Mouse (Mus musculus): Measurements from ENCODE around the gene Mgat5. TPM values are rescaled to one million over a fixed set of nuclear protein-coding genes. Genes with fewer than 3 reads are reported as not detected.

Mgat5 gene
- polyA plus RNA-seq, 1 experiment from 2014 or later: 13.1 TPM

- no peaks in the 10 kb centered on the region for H3K4me1 ChIP-seq (ENCODE audit: control insufficient read depth, insufficient read depth, low read depth, low read length)
- no peaks in the 10 kb centered on the region for H3K9me3 ChIP-seq (ENCODE audit: control insufficient read depth, low read length)
- no peak for ATAC-seq
- H3K4me3 ChIP-seq (ENCODE audit: low read length): no peak overlapping the region
- H3K36me3 ChIP-seq (ENCODE audit: control insufficient read depth, insufficient read depth, low read length): no peaks in the 10 kb centered on the region
- H3K9ac ChIP-seq (ENCODE audit: low read depth, low read length): no peak overlapping the region
- no peak overlapping the region for H3K27ac ChIP-seq (ENCODE audit: low read depth, low read length)
- no peaks in the 10 kb centered on the region for H3K27me3 ChIP-seq (replicated peaks; ENCODE audit: control insufficient read depth, insufficient read depth, low read length)
- WGBS: 90% methylated on average over 2 of the region's 2 CpGs
- no peak overlapping the region for H3K4me2 ChIP-seq (ENCODE audit: low read length)
These were observed 24.2 kb downstream of the Mgat5 start for GRCm38 (mm10) chr1:127229011-127229410.

GRCm38 (mm10) chr1:127230468-127230867 is 25.7 kb downstream of the Mgat5 start:
- 83% methylated on average over 2 of the region's 2 CpGs for WGBS
- no peak for ATAC-seq
- no peaks in the 10 kb centered on the region for H3K36me3 ChIP-seq (ENCODE audit: control insufficient read depth, insufficient read depth, low read length)

GRCm38 (mm10) chr1:127233191-127233651 is 28.4 kb downstream of the Mgat5 start:
- Histone ChIP-seq H3K4me3 (ENCODE audit: low read length) (no peak overlapping the region), H3K27me3 (replicated peaks; ENCODE audit: control insufficient read depth, insufficient read depth, low read length) (no peaks in the 10 kb centered on the region), H3K9ac (ENCODE audit: low read depth, low read length) (no peak overlapping the region), H3K4me1 (ENCODE audit: control insufficient read depth, insufficient read depth, low read depth, low read length) (peaks cover 4% of the 10 kb centered on the region), H3K9me3 (ENCODE audit: control insufficient read depth, low read length) (no peaks in the 10 kb centered on the region), H3K27ac (ENCODE audit: low read depth, low read length) (no peak overlapping the region), H3K36me3 (ENCODE audit: control insufficient read depth, insufficient read depth, low read length) (no peaks in the 10 kb centered on the region), H3K4me2 (ENCODE audit: low read length) (no peak overlapping the region)
- 77% methylated on average over 4 of the region's 4 CpGs for WGBS
- no peak for ATAC-seq

More at GRCm38 (mm10) chr1:127230468-127230867, 25.7 kb downstream of the Mgat5 start:
- H3K27me3 ChIP-seq (replicated peaks; ENCODE audit: control insufficient read depth, insufficient read depth, low read length): no peaks in the 10 kb centered on the region
- H3K4me3 ChIP-seq (ENCODE audit: low read length): no peak overlapping the region
- no peak overlapping the region for H3K27ac ChIP-seq (ENCODE audit: low read depth, low read length)
- H3K4me2 ChIP-seq (ENCODE audit: low read length): no peak overlapping the region
- H3K9ac ChIP-seq (ENCODE audit: low read depth, low read length): no peak overlapping the region
- H3K9me3 ChIP-seq (ENCODE audit: control insufficient read depth, low read length): no peaks in the 10 kb centered on the region
- H3K4me1 ChIP-seq (ENCODE audit: control insufficient read depth, insufficient read depth, low read depth, low read length): peaks cover 4% of the 10 kb centered on the region; the same call in 1 of the 2 replicates

- no peaks in the 10 kb centered on the region for H3K27me3 ChIP-seq (replicated peaks; ENCODE audit: control insufficient read depth, insufficient read depth, low read length)
- no peak overlapping the region for H3K4me3 ChIP-seq (ENCODE audit: low read length)
- no peak overlapping the region for H3K4me2 ChIP-seq (ENCODE audit: low read length)
- H3K9me3 ChIP-seq (ENCODE audit: control insufficient read depth, low read length): no peaks in the 10 kb centered on the region
- peaks cover 12% of the 10 kb centered on the region for H3K4me1 ChIP-seq (ENCODE audit: control insufficient read depth, insufficient read depth, low read depth, low read length)
- no peak for ATAC-seq
- H3K27ac ChIP-seq (ENCODE audit: low read depth, low read length): no peak overlapping the region
- no peaks in the 10 kb centered on the region for H3K36me3 ChIP-seq (ENCODE audit: control insufficient read depth, insufficient read depth, low read length)
- H3K9ac ChIP-seq (ENCODE audit: low read depth, low read length): no peak overlapping the region
- 80% methylated on average over 4 of the region's 4 CpGs for WGBS
These were observed 30.3 kb downstream of the Mgat5 start for GRCm38 (mm10) chr1:127235157-127235556.

GRCm38 (mm10) chr1:127236396-127236795 is 31.6 kb downstream of the Mgat5 start:
- no peak overlapping the region for H3K4me2 ChIP-seq (ENCODE audit: low read length)
- ATAC-seq: no peak
- peaks cover 12% of the 10 kb centered on the region for H3K4me1 ChIP-seq (ENCODE audit: control insufficient read depth, insufficient read depth, low read depth, low read length)
- H3K9ac ChIP-seq (ENCODE audit: low read depth, low read length): no peak overlapping the region
- no peaks in the 10 kb centered on the region for H3K9me3 ChIP-seq (ENCODE audit: control insufficient read depth, low read length)
- WGBS: 71% methylated on average over 8 of the region's 8 CpGs
- no peaks in the 10 kb centered on the region for H3K36me3 ChIP-seq (ENCODE audit: control insufficient read depth, insufficient read depth, low read length)
- no peaks in the 10 kb centered on the region for H3K27me3 ChIP-seq (replicated peaks; ENCODE audit: control insufficient read depth, insufficient read depth, low read length)
- H3K4me3 ChIP-seq (ENCODE audit: low read length): no peak overlapping the region
- H3K27ac ChIP-seq (ENCODE audit: low read depth, low read length): no peak overlapping the region

GRCm38 (mm10) chr1:127238871-127239314 is 34.1 kb downstream of the Mgat5 start:
- peak overlapping the region; percentile 18; the same call in 1 of the 2 replicates for H3K27ac ChIP-seq (ENCODE audit: low read depth, low read length)
- ATAC-seq: peak; percentile 59
- no peaks in the 10 kb centered on the region for H3K36me3 ChIP-seq (ENCODE audit: control insufficient read depth, insufficient read depth, low read length)
- WGBS: 33% methylated on average over 6 of the region's 6 CpGs
- no peak overlapping the region for H3K4me3 ChIP-seq (ENCODE audit: low read length)
- H3K4me2 ChIP-seq (ENCODE audit: low read length): no peak overlapping the region
- H3K27me3 ChIP-seq (replicated peaks; ENCODE audit: control insufficient read depth, insufficient read depth, low read length): no peaks in the 10 kb centered on the region
- no peaks in the 10 kb centered on the region for H3K9me3 ChIP-seq (ENCODE audit: control insufficient read depth, low read length)
- H3K4me1 ChIP-seq (ENCODE audit: control insufficient read depth, insufficient read depth, low read depth, low read length): peaks cover 12% of the 10 kb centered on the region
- H3K9ac ChIP-seq (ENCODE audit: low read depth, low read length): no peak overlapping the region

- H3K27me3 ChIP-seq (replicated peaks; ENCODE audit: control insufficient read depth, insufficient read depth, low read length): no peaks in the 10 kb centered on the region
- H3K4me1 ChIP-seq (ENCODE audit: control insufficient read depth, insufficient read depth, low read depth, low read length): peaks cover 9% of the 10 kb centered on the region
- no peak overlapping the region for H3K9ac ChIP-seq (ENCODE audit: low read depth, low read length)
- no peak overlapping the region for H3K27ac ChIP-seq (ENCODE audit: low read depth, low read length)
- no peak overlapping the region for H3K4me3 ChIP-seq (ENCODE audit: low read length)
- no peak overlapping the region for H3K4me2 ChIP-seq (ENCODE audit: low read length)
- no peaks in the 10 kb centered on the region for H3K9me3 ChIP-seq (ENCODE audit: control insufficient read depth, low read length)
- 24% methylated on average over 6 of the region's 6 CpGs for WGBS
- no peaks in the 10 kb centered on the region for H3K36me3 ChIP-seq (ENCODE audit: control insufficient read depth, insufficient read depth, low read length)
- ATAC-seq: peak; percentile 25; the same call in 1 of the 2 replicates
These were observed 35.1 kb downstream of the Mgat5 start for GRCm38 (mm10) chr1:127239914-127240313.

- Histone ChIP-seq H3K4me3 (ENCODE audit: low read length) (no peak overlapping the region), H3K4me1 (ENCODE audit: control insufficient read depth, insufficient read depth, low read depth, low read length) (peaks cover 8% of the 10 kb centered on the region), H3K36me3 (ENCODE audit: control insufficient read depth, insufficient read depth, low read length) (no peaks in the 10 kb centered on the region), H3K27ac (ENCODE audit: low read depth, low read length) (no peak overlapping the region), H3K4me2 (ENCODE audit: low read length) (no peak overlapping the region), H3K9ac (ENCODE audit: low read depth, low read length) (no peak overlapping the region), H3K27me3 (replicated peaks; ENCODE audit: control insufficient read depth, insufficient read depth, low read length) (no peaks in the 10 kb centered on the region), H3K9me3 (ENCODE audit: control insufficient read depth, low read length) (no peaks in the 10 kb centered on the region)
- 85% methylated on average over 15 of the region's 15 CpGs for WGBS
- no peak for ATAC-seq
These were observed 37.5 kb downstream of the Mgat5 start for GRCm38 (mm10) chr1:127242151-127242887.

- Histone ChIP-seq H3K27ac (ENCODE audit: low read depth, low read length) (no peak overlapping the region), H3K9me3 (ENCODE audit: control insufficient read depth, low read length) (no peaks in the 10 kb centered on the region), H3K27me3 (replicated peaks; ENCODE audit: control insufficient read depth, insufficient read depth, low read length) (no peaks in the 10 kb centered on the region), H3K4me1 (ENCODE audit: control insufficient read depth, insufficient read depth, low read depth, low read length) (peaks cover 8% of the 10 kb centered on the region), H3K4me2 (ENCODE audit: low read length) (no peak overlapping the region), H3K36me3 (ENCODE audit: control insufficient read depth, insufficient read depth, low read length) (no peaks in the 10 kb centered on the region), H3K9ac (ENCODE audit: low read depth, low read length) (no peak overlapping the region), H3K4me3 (ENCODE audit: low read length) (no peak overlapping the region)
- WGBS: 78% methylated on average over 6 of the region's 6 CpGs
- no peak for ATAC-seq
These were observed 38.2 kb downstream of the Mgat5 start for GRCm38 (mm10) chr1:127242888-127243588.
